Mouse (Mus musculus) telencephalon, adult 2 months (tissue): ENCODE results near the gene Alad.

Experiments used
- DNase-seq: peaks from one replicate; pipeline ENCODE4 v3.0.0-alpha.2; 2011; ENCODE audit warnings: low read depth, low spot score

Gene Alad

DNA sequence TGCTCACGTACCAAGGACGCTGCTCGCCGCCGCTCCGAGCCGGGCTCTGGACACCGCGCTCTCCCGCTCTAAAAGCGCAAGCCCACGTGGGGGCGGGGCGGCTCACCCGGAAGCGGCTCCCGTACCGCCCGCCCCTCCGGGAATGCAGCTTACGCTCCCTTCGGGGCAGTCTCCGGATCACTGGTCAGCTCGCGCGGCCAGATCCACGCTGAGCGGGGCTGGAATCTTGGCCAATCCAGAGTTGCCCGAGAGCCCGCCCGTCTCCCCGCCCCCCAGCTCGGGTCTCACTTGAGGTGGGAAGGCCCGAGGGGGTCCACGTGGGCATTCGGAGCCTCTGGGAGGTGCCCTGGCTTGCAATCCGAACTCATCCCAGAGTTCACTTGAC, at the start of gene Alad:
TSS of gene Alad (minus strand) at position 70 of the 385 bp plus-strand sequence.
- DNase-seq: peak; percentile 51

DNA sequence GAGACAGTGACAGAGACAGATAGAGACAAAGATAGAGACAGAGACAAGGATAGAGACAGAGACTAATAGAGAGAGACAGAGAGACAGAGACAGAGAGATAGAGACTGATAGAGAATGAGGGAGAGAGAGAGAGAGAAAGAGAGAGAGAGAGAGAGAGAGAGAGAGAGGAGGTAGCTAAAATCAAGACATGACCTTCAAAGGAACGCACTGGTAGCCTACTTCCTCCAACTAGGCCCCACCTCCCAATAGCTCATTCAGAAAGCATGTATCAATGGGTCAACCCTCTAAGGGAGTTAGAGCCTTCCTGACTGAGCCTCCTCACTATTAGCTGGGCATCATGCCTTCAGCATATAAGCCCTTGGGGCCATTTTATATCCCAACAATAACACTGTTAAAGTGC, 48.6 kb upstream of the Alad start:
- DNase-seq: no peak

- DNase-seq: no peak
These were observed 48.0 kb upstream of the Alad start for GRCm38 (mm10) chr4:62567696-62568095.

- DNase-seq: no peak
These were observed 46.8 kb upstream of the Alad start for GRCm38 (mm10) chr4:62566530-62566929.

- DNase-seq: no peak
These were observed 42.3 kb upstream of the Alad start for GRCm38 (mm10) chr4:62562006-62562405.

- DNase-seq: no peak
These were observed 41.9 kb upstream of the Alad start for GRCm38 (mm10) chr4:62561630-62562001.

DNA sequence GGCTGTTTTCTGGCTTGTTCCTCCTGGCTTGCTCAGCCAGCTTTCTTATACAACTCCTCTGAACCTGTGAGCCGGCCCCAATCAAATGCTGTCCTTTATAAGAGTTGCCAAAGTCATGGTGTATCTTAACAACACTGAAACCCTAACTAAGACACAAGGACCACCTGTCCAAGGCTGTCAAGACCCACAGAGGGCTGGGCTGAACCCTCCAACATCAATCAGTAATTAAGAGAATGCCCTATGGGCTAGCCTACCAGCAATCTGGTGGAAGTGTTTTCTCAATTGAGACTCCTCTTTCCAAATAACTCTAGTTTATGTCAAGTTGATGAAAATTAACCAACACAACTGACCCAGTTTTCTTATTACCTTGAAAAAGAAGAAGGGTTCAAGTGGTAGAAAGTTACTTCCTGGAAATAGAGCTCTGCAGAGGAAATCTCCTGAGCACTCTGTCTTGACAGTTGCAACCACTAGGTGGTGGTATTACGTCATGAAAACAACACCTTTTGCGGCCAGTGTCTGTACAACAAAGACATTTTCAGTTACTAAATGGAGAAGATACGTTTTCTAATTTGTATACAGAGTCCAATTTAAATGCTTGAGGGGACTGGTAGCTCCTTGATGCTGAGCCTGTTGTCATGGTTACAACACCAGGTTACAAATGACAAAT, 41.4 kb upstream of the Alad start:
- DNase-seq: peak; percentile 64

- no peak for DNase-seq
These were observed 40.1 kb upstream of the Alad start, which contains the start of gene Rgs3 for GRCm38 (mm10) chr4:62559797-62560329. Gene Rgs3, plus strand, starts transcription at chr4:62559847.

DNA sequence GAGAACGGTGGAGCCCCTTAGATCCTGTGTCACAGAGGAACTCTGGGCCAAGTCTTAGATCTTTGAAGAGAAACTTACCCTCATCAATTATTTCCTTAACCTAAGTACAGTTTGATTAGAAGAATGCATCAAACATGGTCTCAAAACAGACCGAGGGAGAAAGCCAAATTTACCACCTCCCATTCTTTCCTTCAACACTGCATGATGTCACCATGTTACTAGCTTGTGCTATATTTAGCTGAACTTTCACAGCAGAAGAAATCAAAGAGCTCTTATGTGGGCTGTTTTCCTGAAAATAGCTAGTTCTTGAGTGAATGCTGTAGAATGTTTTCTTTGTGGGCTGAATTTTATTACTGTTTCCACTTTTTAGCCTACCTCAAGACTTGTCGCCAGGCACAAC, 37.7 kb upstream of the Alad start:
- DNase-seq: peak; percentile 43

DNA sequence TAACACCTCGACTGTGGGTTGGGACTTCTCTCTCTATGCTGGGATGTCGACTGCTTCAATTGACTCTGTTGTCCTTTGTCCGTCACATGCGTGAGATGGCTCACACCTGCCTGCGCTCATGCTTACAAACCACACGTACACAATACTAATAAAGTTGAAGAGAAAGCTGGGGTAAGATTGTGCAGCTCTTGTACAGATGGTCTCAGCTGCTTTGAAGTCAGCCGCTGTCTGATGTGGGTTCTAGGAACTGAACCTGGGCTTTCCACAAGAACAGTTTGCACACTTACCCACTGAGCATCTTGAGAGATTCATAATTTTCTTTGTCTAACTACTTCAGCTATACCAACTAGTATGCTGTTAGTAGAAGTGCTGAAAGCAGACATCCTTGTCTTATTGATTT, 32.2 kb upstream of the Alad start:
- no peak for DNase-seq

- no peak for DNase-seq
These were observed 25.1 kb upstream of the Alad start for GRCm38 (mm10) chr4:62544801-62545200.

GRCm38 (mm10) chr4:62543782-62544181, 24.1 kb upstream of the Alad start:
- DNase-seq: no peak

DNA sequence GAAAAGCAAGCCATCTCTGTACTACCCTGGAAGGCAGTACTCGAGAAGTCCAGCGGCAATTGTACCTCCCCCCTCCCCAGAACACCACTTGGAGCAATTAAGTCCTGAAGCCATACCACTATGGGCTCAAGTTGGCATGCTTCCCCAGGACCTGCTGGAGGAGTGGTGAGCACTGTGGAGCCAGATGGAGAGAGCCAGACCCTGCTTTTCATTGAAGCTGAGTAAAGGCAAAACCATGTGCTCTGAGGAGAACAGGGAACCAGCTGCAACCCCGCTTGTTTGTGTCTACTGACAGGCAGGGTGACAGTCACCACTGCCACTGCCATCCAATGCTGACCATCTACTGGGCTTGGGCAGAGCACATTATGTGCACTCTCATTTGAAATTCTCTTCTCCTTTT, 22.1 kb upstream of the Alad start:
- no peak for DNase-seq

DNA sequence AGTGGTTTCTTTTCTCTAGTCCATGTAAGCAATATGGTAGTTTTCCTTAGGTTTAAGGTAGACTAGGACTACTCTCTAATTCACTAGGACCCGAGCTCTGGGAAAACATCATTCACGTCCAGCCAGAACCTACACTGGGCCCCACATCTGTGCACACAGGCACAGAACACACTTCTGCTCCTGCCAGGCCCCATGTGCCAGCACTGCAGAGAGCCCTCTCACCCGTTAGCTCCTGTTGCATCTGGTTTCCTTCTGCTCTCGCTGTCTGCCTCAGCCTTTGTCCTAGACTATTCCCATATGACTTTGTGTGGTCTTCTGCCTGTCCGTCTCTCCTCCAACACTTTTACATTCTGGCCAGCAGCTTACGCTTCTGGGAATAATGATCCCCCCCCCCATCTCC, 14.0 kb upstream of the Alad start:
- DNase-seq: no peak

DNA sequence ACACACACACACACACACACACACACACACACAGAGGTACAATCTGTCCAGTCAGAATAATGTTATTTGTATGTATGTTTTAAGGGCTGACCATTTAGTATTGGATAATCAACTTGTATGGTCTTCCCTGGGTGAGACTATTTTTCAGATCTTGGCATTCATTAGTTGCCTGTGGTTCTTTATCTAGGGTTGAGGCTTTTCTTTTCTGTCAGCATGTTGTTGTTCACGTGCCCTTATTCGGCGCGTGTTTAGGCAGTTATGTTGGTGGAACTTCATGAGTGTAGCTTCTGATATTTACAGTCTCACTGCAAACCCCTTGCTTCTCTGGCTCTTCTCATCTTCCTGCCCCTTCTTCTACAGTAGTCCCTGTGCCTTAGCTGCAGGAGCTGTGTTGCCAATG, 7.9 kb upstream of the Alad start:
- no peak for DNase-seq

GRCm38 (mm10) chr4:62526256-62526655, 6.5 kb upstream of the Alad start:
- DNase-seq: no peak

- no peak for DNase-seq
These were observed 5.7 kb upstream of the Alad start for GRCm38 (mm10) chr4:62525489-62525811.

GRCm38 (mm10) chr4:62524651-62525488, 5.2 kb upstream of the Alad start, which contains the start of the genes Pole3 and 4933430I17Rik:
Gene Pole3, minus strand, starts transcription at chr4:62525068.
Gene 4933430I17Rik, plus strand, starts transcription at chr4:62525369.
- DNase-seq: peak; percentile 94

- DNase-seq: no peak
These were observed 1.2 kb upstream of the Alad start for GRCm38 (mm10) chr4:62520892-62521400.

DNA sequence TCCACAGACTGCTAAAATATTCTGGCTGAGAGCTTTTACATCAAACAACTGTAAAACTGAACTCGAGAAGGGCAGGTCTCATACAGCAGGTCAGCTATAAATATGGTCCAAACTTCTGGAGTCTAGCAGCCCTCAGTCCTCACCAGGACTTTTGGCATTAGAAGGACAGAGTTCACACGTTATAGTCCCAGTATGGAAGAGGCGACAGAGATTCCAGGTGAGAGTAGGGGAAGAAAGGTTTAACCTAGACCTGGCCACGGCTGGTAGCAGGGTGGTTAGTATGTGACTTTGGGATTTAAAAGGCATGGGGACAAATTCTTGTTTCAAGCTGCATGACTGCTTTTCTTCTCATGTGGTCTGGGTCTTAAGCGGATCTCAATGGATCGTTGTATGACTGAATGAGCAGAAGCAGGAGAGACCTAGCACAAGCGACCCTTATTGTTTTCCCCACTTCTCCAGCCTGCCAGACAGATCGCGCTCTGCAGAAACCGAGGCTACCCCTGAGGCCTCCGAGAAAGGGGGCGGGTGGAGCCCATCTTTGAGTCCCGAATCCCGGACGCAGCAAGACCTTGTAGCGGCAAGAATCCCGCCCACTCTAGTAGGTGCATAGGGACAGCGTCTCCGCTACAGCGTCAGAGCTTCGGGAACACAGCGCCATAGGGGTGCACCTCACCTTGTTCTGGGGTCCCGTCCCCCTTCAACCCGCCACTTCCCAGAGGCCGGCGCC, 433 bp downstream of the Alad start:
- no peak for DNase-seq

- DNase-seq: no peak
These were observed 1.1 kb downstream of the Alad start for GRCm38 (mm10) chr4:62518416-62519121.
